Comparison of ENCODE assay signal across 8 mouse cellular contexts in genomic region chr17:23592926-23593300, GRCm38 (mm10). TPM values are rescaled to one million over a fixed set of nuclear protein-coding genes. Genes with fewer than 3 reads are reported as not detected.
DNase-seq lines count a peak whose midpoint lies in the region; ATAC-seq and TF ChIP-seq lines count a peak whose summit lies in the region.

No protein-coding gene starts in this region.

- H3K4me1 ChIP-seq in lung, embryonic 16.5 days (replicated peaks; ENCODE audit: control insufficient read depth, insufficient read depth, low read length), result no peaks in the 10 kb centered on the region
- no peaks in the 10 kb centered on the region for H3K4me1 ChIP-seq in limb, embryonic 11.5 days (ENCODE audit: control insufficient read depth, insufficient read depth, low read length)
- no peaks in the 10 kb centered on the region for H3K4me1 ChIP-seq in small intestine, adult 2 months (ENCODE audit: control insufficient read depth, insufficient read depth, insufficient read length, low read length)

- H3K4me3 ChIP-seq in lung, embryonic 16.5 days (ENCODE audit: low read length), result peak overlapping the region; percentile 52
- H3K4me3 ChIP-seq in limb, embryonic 11.5 days (ENCODE audit: low read depth, low read length), result peak overlapping the region; percentile 40
- H3K4me3 ChIP-seq in small intestine, adult 2 months (ENCODE audit: low read depth, low read length), result peak overlapping the region; percentile 72

- DNase-seq in lung, postnatal 14 days, result no peak
- no peak for DNase-seq in limb, embryonic 11.5 days (ENCODE audit: low spot score)
- no peak for DNase-seq in left cerebral cortex, adult 8-10 months (ENCODE audit: low spot score in 2 of 2)
- no peak for DNase-seq in urinary bladder, postnatal 4 days (ENCODE audit: low spot score in 2 of 2)
- no peak for DNase-seq in thymus, postnatal 10 days (ENCODE audit: low spot score in 2 of 2)

- WGBS in lung, embryonic 16.5 days, result 7% methylated on average over 13 of the region's 13 CpGs
- 12% methylated on average over 13 of the region's 13 CpGs for WGBS in limb, embryonic 11.5 days
- WGBS in small intestine, adult 2 months, result 5% methylated on average over 13 of the region's 13 CpGs

- H3K9me3 ChIP-seq in lung, embryonic 16.5 days (ENCODE audit: control insufficient read depth, low read length), result no peaks in the 10 kb centered on the region
- no peaks in the 10 kb centered on the region for H3K9me3 ChIP-seq in limb, embryonic 11.5 days (ENCODE audit: control insufficient read depth, low read length)

- no peak for TF ChIP-seq POLR2A in small intestine, adult 2 months (IDR thresholded peaks at IDR 0.05; ENCODE audit: low read depth, low read length)

- H3K9ac ChIP-seq in lung, embryonic 16.5 days (ENCODE audit: low read length), result peak overlapping the region; percentile 63
- peak overlapping the region; percentile 84 for H3K9ac ChIP-seq in limb, embryonic 11.5 days (ENCODE audit: low read length)

- ATAC-seq in lung, embryonic 16.5 days (ENCODE audit: low read depth), result peak; percentile 46
- ATAC-seq in erythroblast, adult 5-6 weeks (replicated peaks; ENCODE audit: low FRiP score, poor library complexity, severe bottlenecking), result peak; percentile 47
- ATAC-seq in limb, embryonic 11.5 days (ENCODE audit: insufficient number of reproducible peaks, low FRiP score, low TSS enrichment, low read depth), result peak; percentile 61

- no peaks in the 10 kb centered on the region for H3K36me3 ChIP-seq in lung, embryonic 16.5 days (ENCODE audit: control insufficient read depth, insufficient read depth, low read length)
- no peaks in the 10 kb centered on the region for H3K36me3 ChIP-seq in limb, embryonic 11.5 days (ENCODE audit: control insufficient read depth, insufficient read depth, low read length)
- no peaks in the 10 kb centered on the region for H3K36me3 ChIP-seq in small intestine, adult 2 months (ENCODE audit: control insufficient read depth, insufficient read depth, low read length)

- TF ChIP-seq CTCF in small intestine, adult 2 months (IDR thresholded peaks at IDR 0.05; ENCODE audit: extremely low read depth, insufficient read length, insufficient replicate concordance, low read depth, low read length), result no peak

- H3K4me2 ChIP-seq in lung, embryonic 16.5 days (ENCODE audit: low read depth, low read length), result peak overlapping the region; percentile 79
- peak overlapping the region; percentile 69 for H3K4me2 ChIP-seq in limb, embryonic 11.5 days (ENCODE audit: low read depth, severe bottlenecking)

- H3K27ac ChIP-seq in lung, embryonic 16.5 days (ENCODE audit: low read length), result peak overlapping the region; percentile 50
- H3K27ac ChIP-seq in limb, embryonic 11.5 days (replicated peaks; ENCODE audit: low read depth, low read length), result 0 out of 2 replicates have a peak overlapping the region, but pooled peaks have one; percentile 30
- peak overlapping the region; percentile 31; the same call in 1 of the 2 replicates for H3K27ac ChIP-seq in small intestine, adult 2 months (ENCODE audit: insufficient read depth, low read depth, low read length)

- no peaks in the 10 kb centered on the region for H3K27me3 ChIP-seq in lung, embryonic 16.5 days (ENCODE audit: control insufficient read depth, insufficient read depth, low read depth, low read length)
- H3K27me3 ChIP-seq in limb, embryonic 11.5 days (ENCODE audit: control insufficient read depth, insufficient read depth, low read length), result no peaks in the 10 kb centered on the region
- H3K27me3 ChIP-seq in small intestine, adult 2 months (ENCODE audit: control insufficient read depth, insufficient read depth, low read length), result no peaks in the 10 kb centered on the region

RNA-seq across cellular contexts. Expression of gene Zfp13, which starts 6.4 kb away (rescaled TPM):
- 12.9 TPM in 2 replicates for polyA plus RNA-seq in lung, embryonic 16.5 days (2015; fragmentation: Nextera tagmentation; extraction: Ambion mirVana)
- total RNA-seq in erythroblast, adult 5-6 weeks (2015; ENCODE audit: low replicate concordance), result not detected in 2 replicates
- not detected in 2 replicates for total RNA-seq in erythroblast, adult 5-6 weeks (2017; ENCODE audit: low replicate concordance)
- 20.5 and 22.7 TPM in 2 replicates for polyA plus RNA-seq in limb, embryonic 11.5 days (2014; fragmentation: Nextera tagmentation; extraction: Ambion mirVana)
- polyA plus RNA-seq in small intestine, adult 2 months (2012; rRNA removed), result 5.4 and 6.8 TPM in 2 replicates
- total RNA-seq in left cerebral cortex, adult 8-10 months (2022), result 10 to 100 TPM; 20.6 to 32.1 (median 27.1) TPM

RNA-seq across cellular contexts. Expression of gene Zscan10, which starts 7.7 kb away (rescaled TPM):
- 0.26 and 0.36 TPM in 2 replicates for polyA plus RNA-seq in lung, embryonic 16.5 days (2015; fragmentation: Nextera tagmentation; extraction: Ambion mirVana)
- total RNA-seq in erythroblast, adult 5-6 weeks (2015; ENCODE audit: low replicate concordance), result not detected in 2 replicates
- not detected in 2 replicates for total RNA-seq in erythroblast, adult 5-6 weeks (2017; ENCODE audit: low replicate concordance)
- polyA plus RNA-seq in limb, embryonic 11.5 days (2014; fragmentation: Nextera tagmentation; extraction: Ambion mirVana), result 0.24 and 0.80 TPM in 2 replicates
- not detected in 2 replicates for polyA plus RNA-seq in small intestine, adult 2 months (2012; rRNA removed)
- total RNA-seq in left cerebral cortex, adult 8-10 months (2022), result not detected

RNA-seq across cellular contexts. Expression of gene Zfp213, which starts 28.9 kb away (rescaled TPM):
- polyA plus RNA-seq in lung, embryonic 16.5 days (2015; fragmentation: Nextera tagmentation; extraction: Ambion mirVana), result 17.4 and 21.7 TPM in 2 replicates
- 1.7 and 2.5 TPM in 2 replicates for total RNA-seq in erythroblast, adult 5-6 weeks (2015; ENCODE audit: low replicate concordance)
- 0.34 and 2.5 TPM in 2 replicates for total RNA-seq in erythroblast, adult 5-6 weeks (2017; ENCODE audit: low replicate concordance)
- polyA plus RNA-seq in limb, embryonic 11.5 days (2014; fragmentation: Nextera tagmentation; extraction: Ambion mirVana), result 24.4 and 25.6 TPM in 2 replicates
- polyA plus RNA-seq in small intestine, adult 2 months (2012; rRNA removed), result 6.4 and 7.8 TPM in 2 replicates
- 1 to 10 TPM; 5.9 to 7.1 (median 6.8) TPM for total RNA-seq in left cerebral cortex, adult 8-10 months (2022)

RNA-seq across cellular contexts. Expression of gene Mmp25, which starts 52.2 kb away (rescaled TPM):
- polyA plus RNA-seq in lung, embryonic 16.5 days (2015; fragmentation: Nextera tagmentation; extraction: Ambion mirVana), result 0.49 and 0.78 TPM in 2 replicates
- total RNA-seq in erythroblast, adult 5-6 weeks (2015; ENCODE audit: low replicate concordance), result 11.1 and 11.9 TPM in 2 replicates
- total RNA-seq in erythroblast, adult 5-6 weeks (2017; ENCODE audit: low replicate concordance), result 3.1 and 4.0 TPM in 2 replicates
- polyA plus RNA-seq in limb, embryonic 11.5 days (2014; fragmentation: Nextera tagmentation; extraction: Ambion mirVana), result 0.45 and 0.63 TPM in 2 replicates
- 1.5 and 1.6 TPM in 2 replicates for polyA plus RNA-seq in small intestine, adult 2 months (2012; rRNA removed)
- under 1 TPM in 3 of 4 experiments, not detected in 1; 0.16 to 0.20 (median 0.19) TPM for total RNA-seq in left cerebral cortex, adult 8-10 months (2022)
